Mouse (Mus musculus): ENCODE data around the gene Tppp3. TPM values are rescaled to one million over a fixed set of nuclear protein-coding genes. Genes with fewer than 3 reads are reported as not detected.

Gene Tppp3
- polyA plus RNA-seq, 1 experiment from 2014 or later = 256 TPM

GRCm38 (mm10) chr8:105494566-105494965 is 23.2 kb upstream of the Tppp3 start:
- H3K9ac ChIP-seq (ENCODE audit: low read depth, low read length) = 0 out of 2 replicates have a peak overlapping the region, but pooled peaks have one; percentile 1
- no peak overlapping the region for H3K4me2 ChIP-seq (ENCODE audit: low read length)
- no peaks in the 10 kb centered on the region for H3K9me3 ChIP-seq (ENCODE audit: control insufficient read depth, low read length)
- H3K4me3 ChIP-seq (ENCODE audit: low read length) = no peak overlapping the region
- no peaks in the 10 kb centered on the region for H3K27me3 ChIP-seq (replicated peaks; ENCODE audit: control insufficient read depth, insufficient read depth, low read length)
- no peak overlapping the region for H3K27ac ChIP-seq (ENCODE audit: low read depth, low read length)
- 73% methylated on average over 3 of the region's 3 CpGs for WGBS
- H3K4me1 ChIP-seq (ENCODE audit: control insufficient read depth, insufficient read depth, low read depth, low read length) = peaks cover 17% of the 10 kb centered on the region
- no peak for ATAC-seq
- H3K36me3 ChIP-seq (ENCODE audit: control insufficient read depth, insufficient read depth, low read length) = no peaks in the 10 kb centered on the region

DNA sequence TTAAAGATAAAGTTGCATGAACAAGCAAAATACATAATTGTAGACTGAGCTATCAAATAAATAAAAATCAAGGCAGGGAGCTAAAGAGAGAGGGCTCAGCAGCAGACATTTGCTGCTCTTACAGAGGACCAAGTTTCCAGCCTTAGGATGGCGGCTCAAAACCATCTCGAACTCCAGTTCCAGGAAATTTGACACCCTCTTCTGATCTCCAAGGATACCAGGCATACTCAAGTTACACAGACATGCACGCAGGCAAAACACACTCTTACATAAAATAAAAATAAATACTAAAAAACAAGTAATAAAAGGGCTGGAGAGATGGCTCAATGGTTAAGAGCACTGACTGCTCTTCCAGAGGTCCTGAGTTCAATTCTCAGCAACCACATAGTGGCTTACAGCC is 22.2 kb upstream of the Tppp3 start:
- ATAC-seq = no peak
- no peak overlapping the region for H3K4me3 ChIP-seq (ENCODE audit: low read length)
- no peaks in the 10 kb centered on the region for H3K27me3 ChIP-seq (replicated peaks; ENCODE audit: control insufficient read depth, insufficient read depth, low read length)
- H3K4me2 ChIP-seq (ENCODE audit: low read length) = no peak overlapping the region
- no peaks in the 10 kb centered on the region for H3K36me3 ChIP-seq (ENCODE audit: control insufficient read depth, insufficient read depth, low read length)
- 60% methylated on average over 3 of the region's 3 CpGs for WGBS
- H3K4me1 ChIP-seq (ENCODE audit: control insufficient read depth, insufficient read depth, low read depth, low read length) = peaks cover 17% of the 10 kb centered on the region
- H3K9me3 ChIP-seq (ENCODE audit: control insufficient read depth, low read length) = no peaks in the 10 kb centered on the region
- no peak overlapping the region for H3K27ac ChIP-seq (ENCODE audit: low read depth, low read length)
- H3K9ac ChIP-seq (ENCODE audit: low read depth, low read length) = no peak overlapping the region

DNA sequence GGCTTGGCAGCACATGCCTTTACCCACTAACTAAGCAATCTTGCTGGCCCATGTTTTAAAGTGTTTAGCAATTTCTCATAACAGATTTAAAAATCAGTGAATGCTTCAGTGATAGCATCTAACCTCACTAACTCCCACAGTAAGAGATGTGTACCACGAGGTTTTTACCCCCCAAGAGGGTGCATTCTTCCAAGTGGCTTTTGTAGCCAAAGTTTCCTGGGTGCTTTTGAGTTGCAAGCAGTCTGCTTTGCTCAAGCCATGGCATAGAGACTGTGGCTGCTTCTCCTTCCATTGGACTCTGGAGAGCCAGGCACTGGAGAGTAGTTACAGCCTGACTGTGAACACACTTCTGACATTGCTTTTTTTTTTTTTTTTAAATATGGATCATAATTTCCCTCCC is 18.0 kb upstream of the Tppp3 start:
- no peaks in the 10 kb centered on the region for H3K36me3 ChIP-seq (ENCODE audit: control insufficient read depth, insufficient read depth, low read length)
- H3K27me3 ChIP-seq (replicated peaks; ENCODE audit: control insufficient read depth, insufficient read depth, low read length) = no peaks in the 10 kb centered on the region
- no peak overlapping the region for H3K9ac ChIP-seq (ENCODE audit: low read depth, low read length)
- 45% methylated on average over 1 of the region's 1 CpGs for WGBS
- no peaks in the 10 kb centered on the region for H3K4me1 ChIP-seq (ENCODE audit: control insufficient read depth, insufficient read depth, low read depth, low read length)
- no peak overlapping the region for H3K4me3 ChIP-seq (ENCODE audit: low read length)
- no peak overlapping the region for H3K4me2 ChIP-seq (ENCODE audit: low read length)
- no peaks in the 10 kb centered on the region for H3K9me3 ChIP-seq (ENCODE audit: control insufficient read depth, low read length)
- ATAC-seq = no peak
- H3K27ac ChIP-seq (ENCODE audit: low read depth, low read length) = no peak overlapping the region

DNA sequence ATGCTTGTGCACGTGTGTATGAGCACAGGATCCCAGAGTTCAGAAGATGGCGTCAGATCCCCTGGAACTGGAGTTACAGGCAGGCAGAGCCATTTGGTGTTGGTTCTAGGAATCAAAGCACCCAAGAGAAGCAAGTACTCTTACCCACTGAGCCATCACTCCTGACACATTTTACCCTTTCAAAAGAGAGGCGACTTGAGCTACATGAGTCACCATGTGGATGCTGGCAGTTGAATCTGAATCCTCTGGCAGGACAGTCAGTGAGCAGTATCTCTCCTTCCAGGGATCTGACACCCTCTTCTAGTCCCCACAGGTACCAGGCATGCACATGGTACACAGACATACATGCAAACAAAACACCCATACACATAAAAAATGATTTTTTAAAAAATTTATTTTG is 16.8 kb upstream of the Tppp3 start:
- H3K27me3 ChIP-seq (replicated peaks; ENCODE audit: control insufficient read depth, insufficient read depth, low read length) = no peaks in the 10 kb centered on the region
- H3K4me3 ChIP-seq (ENCODE audit: low read length) = no peak overlapping the region
- no peaks in the 10 kb centered on the region for H3K36me3 ChIP-seq (ENCODE audit: control insufficient read depth, insufficient read depth, low read length)
- H3K4me2 ChIP-seq (ENCODE audit: low read length) = no peak overlapping the region
- ATAC-seq = no peak
- H3K9me3 ChIP-seq (ENCODE audit: control insufficient read depth, low read length) = no peaks in the 10 kb centered on the region
- H3K4me1 ChIP-seq (ENCODE audit: control insufficient read depth, insufficient read depth, low read depth, low read length) = no peaks in the 10 kb centered on the region
- no peak overlapping the region for H3K9ac ChIP-seq (ENCODE audit: low read depth, low read length)
- WGBS = 79% methylated on average over 3 of the region's 3 CpGs
- H3K27ac ChIP-seq (ENCODE audit: low read depth, low read length) = no peak overlapping the region

DNA sequence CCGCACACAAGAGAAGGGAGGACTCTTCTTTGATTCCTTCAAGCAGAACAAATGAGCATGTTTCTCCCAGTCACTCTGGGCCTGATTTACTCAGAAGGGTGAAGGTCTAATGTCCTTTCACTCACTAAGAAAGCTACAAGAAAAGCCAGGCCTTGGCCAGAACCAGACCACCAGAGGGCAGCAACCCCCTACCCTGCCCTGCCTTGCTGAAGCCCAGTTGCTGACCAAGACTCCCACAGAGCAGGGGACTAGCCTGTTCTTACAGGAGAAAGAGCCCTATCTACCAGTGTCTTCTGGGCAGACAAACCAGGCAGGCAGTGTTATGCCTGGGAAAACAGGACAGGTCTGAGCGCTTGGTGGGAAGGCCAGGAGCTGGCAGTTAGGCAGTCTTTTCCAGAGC is 13.1 kb upstream of the Tppp3 start:
- WGBS = 9% methylated on average over 2 of the region's 2 CpGs
- Histone ChIP-seq H3K9me3 (ENCODE audit: control insufficient read depth, low read length) (no peaks in the 10 kb centered on the region), H3K27me3 (replicated peaks; ENCODE audit: control insufficient read depth, insufficient read depth, low read length) (no peaks in the 10 kb centered on the region), H3K4me3 (ENCODE audit: low read length) (no peak overlapping the region), H3K36me3 (ENCODE audit: control insufficient read depth, insufficient read depth, low read length) (no peaks in the 10 kb centered on the region), H3K4me2 (ENCODE audit: low read length) (no peak overlapping the region), H3K4me1 (ENCODE audit: control insufficient read depth, insufficient read depth, low read depth, low read length) (no peaks in the 10 kb centered on the region), H3K9ac (ENCODE audit: low read depth, low read length) (no peak overlapping the region), H3K27ac (ENCODE audit: low read depth, low read length) (no peak overlapping the region)
- no peak for ATAC-seq

DNA sequence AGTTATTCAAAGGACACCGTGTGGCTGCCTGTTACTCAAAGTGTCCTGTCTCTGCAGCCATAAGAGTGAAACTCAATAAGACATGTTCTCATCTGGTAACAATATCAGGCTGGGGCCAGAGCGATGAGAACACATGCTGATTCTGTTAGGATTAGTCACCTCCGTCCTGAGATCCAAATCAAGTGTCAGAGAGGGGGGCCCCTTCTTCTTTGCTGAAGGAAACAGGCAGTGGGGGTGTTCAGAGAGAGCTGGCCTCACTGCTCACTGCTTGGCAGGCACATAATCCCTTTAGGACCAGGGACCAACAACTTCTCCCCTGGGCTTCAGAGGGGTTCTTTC is 12.7 kb upstream of the Tppp3 start:
- no peaks in the 10 kb centered on the region for H3K27me3 ChIP-seq (replicated peaks; ENCODE audit: control insufficient read depth, insufficient read depth, low read length)
- 45% methylated on average over 3 of the region's 3 CpGs for WGBS
- H3K27ac ChIP-seq (ENCODE audit: low read depth, low read length) = no peak overlapping the region
- H3K9me3 ChIP-seq (ENCODE audit: control insufficient read depth, low read length) = no peaks in the 10 kb centered on the region
- H3K4me1 ChIP-seq (ENCODE audit: control insufficient read depth, insufficient read depth, low read depth, low read length) = no peaks in the 10 kb centered on the region
- no peak overlapping the region for H3K4me2 ChIP-seq (ENCODE audit: low read length)
- no peaks in the 10 kb centered on the region for H3K36me3 ChIP-seq (ENCODE audit: control insufficient read depth, insufficient read depth, low read length)
- no peak overlapping the region for H3K4me3 ChIP-seq (ENCODE audit: low read length)
- no peak overlapping the region for H3K9ac ChIP-seq (ENCODE audit: low read depth, low read length)
- no peak for ATAC-seq

DNA sequence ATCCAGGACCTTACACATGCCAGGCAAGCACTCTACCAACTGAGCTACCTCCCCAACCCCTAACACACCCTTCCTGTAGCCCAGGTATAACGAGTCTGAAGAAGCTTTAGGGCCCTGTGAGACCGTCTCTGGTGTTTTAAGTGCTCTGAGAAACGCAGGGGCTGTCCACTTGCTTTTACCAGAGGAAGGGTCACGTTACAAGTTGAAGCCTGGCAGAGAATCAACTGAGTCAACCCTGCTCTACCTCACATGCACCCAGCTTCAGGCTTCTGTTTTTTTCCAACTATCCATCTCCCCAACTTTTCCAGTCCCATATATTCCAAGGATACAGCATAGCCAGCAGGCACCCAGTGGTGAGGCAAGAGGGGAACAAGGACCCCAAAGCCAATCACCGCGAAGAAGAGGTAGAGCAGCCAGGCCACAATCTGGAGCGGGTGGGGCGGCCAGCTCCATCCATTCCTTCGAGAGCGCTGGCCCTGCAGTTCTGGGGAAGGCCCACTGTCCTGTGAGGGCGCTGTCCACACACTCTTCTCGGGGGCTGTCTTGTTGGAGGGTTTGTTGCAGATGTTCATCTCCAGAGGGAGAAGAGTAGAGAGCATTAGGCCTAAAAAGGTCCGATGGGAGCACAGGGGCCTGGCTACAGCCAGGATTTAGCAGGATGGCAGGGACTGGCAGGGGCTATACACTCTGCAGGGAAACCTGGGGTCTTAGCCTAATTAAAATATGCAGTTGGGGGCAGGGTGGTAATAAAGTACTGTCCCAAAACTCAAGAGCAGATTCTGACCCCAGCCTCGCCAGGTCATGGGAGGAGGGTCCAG is 12.1 kb upstream of the Tppp3 start:
- peak; percentile 56; the same call in 1 of the 2 replicates for ATAC-seq
- H3K4me2 ChIP-seq (ENCODE audit: low read length) = no peak overlapping the region
- H3K27me3 ChIP-seq (replicated peaks; ENCODE audit: control insufficient read depth, insufficient read depth, low read length) = no peaks in the 10 kb centered on the region
- no peaks in the 10 kb centered on the region for H3K36me3 ChIP-seq (ENCODE audit: control insufficient read depth, insufficient read depth, low read length)
- no peaks in the 10 kb centered on the region for H3K9me3 ChIP-seq (ENCODE audit: control insufficient read depth, low read length)
- 37% methylated on average over 14 of the region's 14 CpGs for WGBS
- no peaks in the 10 kb centered on the region for H3K4me1 ChIP-seq (ENCODE audit: control insufficient read depth, insufficient read depth, low read depth, low read length)
- H3K9ac ChIP-seq (ENCODE audit: low read depth, low read length) = no peak overlapping the region
- H3K27ac ChIP-seq (ENCODE audit: low read depth, low read length) = no peak overlapping the region
- no peak overlapping the region for H3K4me3 ChIP-seq (ENCODE audit: low read length)

DNA sequence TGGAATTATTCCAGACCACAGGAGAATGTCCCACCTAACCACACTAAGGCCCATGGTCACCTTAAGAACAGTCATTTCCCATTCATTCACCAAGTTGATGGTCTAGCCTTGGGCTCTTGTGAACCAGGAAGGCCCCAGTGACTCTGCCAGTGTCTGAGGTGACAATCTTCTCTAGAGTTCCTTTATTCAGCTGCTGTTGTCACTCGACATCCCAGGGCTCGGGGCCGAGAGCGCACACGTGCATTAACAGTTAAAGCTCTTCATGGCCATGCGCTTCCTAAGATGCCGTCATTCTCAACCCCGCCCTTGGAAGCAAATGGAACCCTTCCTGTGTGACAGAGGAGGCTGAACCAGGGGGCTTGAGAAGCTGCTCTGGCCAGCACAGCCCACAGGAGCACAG is 10.8 kb upstream of the Tppp3 start:
- 87% methylated on average over 8 of the region's 8 CpGs for WGBS
- Histone ChIP-seq H3K36me3 (ENCODE audit: control insufficient read depth, insufficient read depth, low read length) (no peaks in the 10 kb centered on the region), H3K4me3 (ENCODE audit: low read length) (no peak overlapping the region), H3K9me3 (ENCODE audit: control insufficient read depth, low read length) (no peaks in the 10 kb centered on the region), H3K9ac (ENCODE audit: low read depth, low read length) (no peak overlapping the region), H3K27me3 (replicated peaks; ENCODE audit: control insufficient read depth, insufficient read depth, low read length) (no peaks in the 10 kb centered on the region), H3K27ac (ENCODE audit: low read depth, low read length) (no peak overlapping the region), H3K4me2 (ENCODE audit: low read length) (no peak overlapping the region), H3K4me1 (ENCODE audit: control insufficient read depth, insufficient read depth, low read depth, low read length) (no peaks in the 10 kb centered on the region; the same call in 1 of the 2 replicates)
- no peak for ATAC-seq

GRCm38 (mm10) chr8:105481453-105481852 is 10.1 kb upstream of the Tppp3 start:
- no peak overlapping the region for H3K27ac ChIP-seq (ENCODE audit: low read depth, low read length)
- no peak overlapping the region for H3K4me2 ChIP-seq (ENCODE audit: low read length)
- ATAC-seq = no peak
- H3K36me3 ChIP-seq (ENCODE audit: control insufficient read depth, insufficient read depth, low read length) = no peaks in the 10 kb centered on the region
- no peaks in the 10 kb centered on the region for H3K9me3 ChIP-seq (ENCODE audit: control insufficient read depth, low read length)
- no peak overlapping the region for H3K9ac ChIP-seq (ENCODE audit: low read depth, low read length)
- H3K27me3 ChIP-seq (replicated peaks; ENCODE audit: control insufficient read depth, insufficient read depth, low read length) = no peaks in the 10 kb centered on the region
- no peaks in the 10 kb centered on the region; the same call in 1 of the 2 replicates for H3K4me1 ChIP-seq (ENCODE audit: control insufficient read depth, insufficient read depth, low read depth, low read length)
- H3K4me3 ChIP-seq (ENCODE audit: low read length) = no peak overlapping the region
- WGBS = 67% methylated on average over 6 of the region's 6 CpGs
